Mouse (Mus musculus) midbrain, embryonic 15.5 days (tissue): ENCODE measurements around the gene Araf. TPM values are rescaled to one million over a fixed set of nuclear protein-coding genes. Genes with fewer than 3 reads are reported as not detected.

Experiments used
- ATAC-seq: fragments of 200-750 bp; cut with Nextera tagmentation; replicated peaks from 2 replicates; pipeline ENCODE4 v1.8.0; 2017; ENCODE audit warnings: moderate TSS enrichment
- H3K27ac ChIP-seq: fragments of 300-500 bp; sonication (generic); 2 replicates; pipeline ENCODE4 v1.5.1; 2015; ENCODE audit warnings: mild to moderate bottlenecking, inconsistent platforms
- H3K27me3 ChIP-seq: fragments of 300-500 bp; sonication (generic); replicated peaks from 2 replicates; pipeline ENCODE4 v1.6.1; 2015; ENCODE audit warnings: inconsistent platforms
- H3K36me3 ChIP-seq: fragments of 300-500 bp; sonication (generic); replicated peaks from 2 replicates; pipeline ENCODE4 v1.6.1; 2015; ENCODE audit warnings: inconsistent platforms
- H3K4me1 ChIP-seq: fragments of 300-500 bp; sonication (generic); 2 replicates; pipeline ENCODE4 v1.6.1; 2015; ENCODE audit warnings: inconsistent platforms
- H3K4me2 ChIP-seq: fragments of 300-500 bp; sonication (generic); 2 replicates; pipeline ENCODE4 v1.6.1; 2015; ENCODE audit warnings: inconsistent platforms, mild to moderate bottlenecking, moderate library complexity
- H3K4me3 ChIP-seq: fragments of 300-500 bp; sonication (generic); 2 replicates; pipeline ENCODE4 v1.5.1; 2015; ENCODE audit warnings: mild to moderate bottlenecking, inconsistent platforms
- H3K9ac ChIP-seq: fragments of 300-500 bp; sonication (generic); 2 replicates; pipeline ENCODE4 v1.6.1; 2015; ENCODE audit warnings: mild to moderate bottlenecking, inconsistent platforms
- H3K9me3 ChIP-seq: fragments of 300-500 bp; sonication (generic); 2 replicates; pipeline ENCODE4 v1.6.1; 2016; ENCODE audit warnings: inconsistent platforms
- WGBS: fragments of 180-500 bp; shearing (Covaris S2); methylation state at CpG from one replicate; pipeline ENCODE4 v1.1.7; 2015; ENCODE audit warnings: mixed read lengths; 5-methylcytosine and 5-hydroxymethylcytosine counted together
- polyA plus RNA-seq: library from polyadenylated mRNA; unstranded; fragments of >200 nt; fragmentation: Nextera tagmentation; extraction: Ambion mirVana; gene quantifications from 2 replicates; pipeline ENCODE4 v1.2.1, GENCODE M21; 2015

Gene Araf
- polyA plus RNA-seq = 365 and 380 TPM in 2 replicates

DNA sequence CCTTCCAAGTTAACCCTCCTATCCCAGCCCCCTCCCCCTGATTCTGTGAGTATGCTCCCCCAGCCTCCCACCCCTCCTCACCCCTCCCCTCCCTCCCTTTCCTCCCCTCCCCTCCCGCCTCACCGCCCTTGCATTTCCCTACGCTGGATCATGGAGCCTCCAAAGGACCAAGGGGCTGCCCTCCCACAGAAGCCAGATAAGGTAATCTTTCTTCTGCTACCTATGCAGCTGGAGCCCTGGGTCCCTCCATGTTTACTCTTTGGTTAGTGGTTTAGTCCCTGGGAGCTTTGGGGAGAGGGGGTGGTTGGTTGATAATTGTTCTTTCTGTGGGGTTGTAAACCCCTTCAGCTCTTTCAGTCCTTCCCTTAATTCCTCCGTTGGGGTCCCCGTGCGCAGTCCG, at the start of gene Araf:
Gene Araf (plus strand): TSS at position 134 of the 400 bp plus-strand sequence.
- 33% methylated on average over 6 of the region's 7 CpGs for WGBS
- Histone ChIP-seq H3K36me3 (no peaks in the 10 kb centered on the region), H3K4me3 (peak within 1 kb of the TSS; percentile 46), H3K4me1 (no peaks in the 10 kb centered on the region), H3K27me3 (no peaks in the 10 kb centered on the region), H3K9me3 (no peaks in the 10 kb centered on the region), H3K9ac (peak within 1 kb of the TSS; percentile 55), H3K4me2 (peak within 1 kb of the TSS; percentile 51), H3K27ac (peak within 1 kb of the TSS; percentile 94)
- ATAC-seq = peak; percentile 78

DNA sequence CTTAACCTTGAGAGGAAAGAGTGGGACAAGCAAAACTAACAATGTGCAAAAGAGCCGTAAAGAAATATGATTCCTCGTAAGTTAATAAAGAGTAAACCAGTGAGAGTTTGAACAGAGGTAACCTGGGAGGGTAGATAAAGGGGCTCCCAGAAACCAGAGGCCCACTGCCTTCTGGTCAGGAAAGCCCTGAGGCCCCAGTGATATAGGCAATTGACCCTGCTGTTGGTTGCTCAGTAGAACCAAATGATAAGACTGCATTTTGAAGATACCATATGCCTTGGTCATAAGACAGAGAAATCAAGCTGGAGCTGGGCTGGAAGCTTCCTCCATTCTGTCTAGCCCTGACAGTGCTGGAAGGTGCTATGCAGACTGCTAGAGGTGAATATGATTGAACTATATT, 48.8 kb upstream of the Araf start:
- Histone ChIP-seq H3K9ac (no peak overlapping the region), H3K4me3 (no peak overlapping the region), H3K27me3 (no peaks in the 10 kb centered on the region), H3K9me3 (no peaks in the 10 kb centered on the region), H3K27ac (no peak overlapping the region), H3K4me2 (no peak overlapping the region), H3K4me1 (no peaks in the 10 kb centered on the region), H3K36me3 (no peaks in the 10 kb centered on the region)
- WGBS = 92% methylated on average over 2 of the region's 2 CpGs
- no peak for ATAC-seq

DNA sequence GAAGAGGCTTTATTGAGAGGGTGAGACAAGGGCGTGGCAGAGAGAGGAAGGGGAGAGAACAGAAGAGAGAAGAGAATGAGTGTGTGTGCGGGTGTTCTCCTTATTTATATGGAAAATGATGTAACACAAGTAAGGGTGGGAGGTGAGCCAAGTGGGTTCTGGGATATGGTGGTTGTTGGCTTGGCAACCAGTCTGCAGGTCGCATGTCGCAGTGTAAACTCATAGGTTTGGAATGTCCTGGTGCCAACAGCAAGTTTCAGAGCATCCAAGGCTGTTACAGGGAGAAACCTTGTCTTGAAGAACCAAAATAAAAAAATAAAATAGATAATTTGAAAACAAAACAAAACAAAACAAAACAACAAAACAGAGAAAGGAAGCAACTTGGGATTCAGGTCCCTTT, 36.4 kb upstream of the Araf start:
- Histone ChIP-seq H3K27ac (no peak overlapping the region), H3K4me1 (no peaks in the 10 kb centered on the region), H3K9ac (no peak overlapping the region), H3K9me3 (no peaks in the 10 kb centered on the region), H3K27me3 (no peaks in the 10 kb centered on the region), H3K4me3 (no peak overlapping the region), H3K4me2 (no peak overlapping the region), H3K36me3 (no peaks in the 10 kb centered on the region)
- WGBS = 86% methylated on average over 4 of the region's 4 CpGs
- ATAC-seq = no peak

DNA sequence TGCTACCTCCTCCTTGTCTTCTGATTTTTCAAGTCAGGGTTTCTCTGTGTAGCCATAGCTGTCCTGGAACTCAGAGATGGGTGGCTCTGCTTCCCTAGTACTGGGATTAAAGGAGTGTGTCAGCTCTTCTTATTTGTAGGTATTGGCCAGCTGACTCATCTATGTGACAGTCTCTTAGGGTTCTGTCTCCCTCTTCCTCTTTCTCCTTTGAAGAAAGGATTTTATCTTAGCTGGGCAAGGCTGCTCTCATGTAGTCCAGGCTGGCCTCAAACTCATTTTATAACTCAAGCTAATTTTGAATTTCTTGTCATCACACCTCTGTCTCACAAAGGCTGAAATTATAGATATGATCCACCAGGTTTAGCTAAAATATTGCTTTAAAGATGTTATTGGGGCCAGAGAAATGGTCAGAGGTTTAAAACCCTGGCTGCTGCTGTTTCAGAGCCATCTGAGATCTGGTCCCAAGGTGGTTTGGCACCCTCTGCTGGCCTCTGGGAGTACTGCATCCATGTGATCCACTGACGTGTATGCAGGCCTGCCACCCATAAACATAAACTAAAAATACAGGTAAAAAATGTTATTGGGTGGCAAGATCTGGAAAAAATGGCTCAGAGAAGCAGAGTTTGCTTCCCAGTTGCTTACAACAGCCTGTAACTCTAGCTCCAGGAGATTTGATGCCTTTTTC, 26.8 kb upstream of the Araf start:
- ATAC-seq = peak; percentile 75; the same call in 1 of the 2 replicates
- WGBS = 16% methylated on average over 1 of the region's 1 CpGs

DNA sequence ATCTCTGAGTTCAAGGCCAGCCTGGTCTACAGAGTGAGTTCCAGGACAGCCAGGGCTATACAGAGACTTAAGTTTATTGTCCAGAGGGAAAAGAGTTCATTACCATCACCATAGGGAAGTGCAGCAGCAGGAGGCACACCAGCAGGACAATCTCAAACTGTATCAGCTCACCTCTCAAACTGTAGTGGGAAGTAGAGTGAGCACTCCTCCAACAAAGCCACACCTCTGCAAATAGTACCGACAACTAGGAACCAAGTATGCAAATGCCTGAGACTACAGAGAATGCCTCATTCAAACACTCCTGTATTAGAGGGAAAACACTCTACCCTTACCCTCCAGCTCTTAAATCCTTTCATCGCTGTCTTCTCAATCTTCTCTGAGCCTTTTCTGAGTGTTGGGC, 25.9 kb upstream of the Araf start:
- Histone ChIP-seq H3K9me3 (no peaks in the 10 kb centered on the region), H3K4me3 (no peak overlapping the region), H3K4me1 (no peaks in the 10 kb centered on the region), H3K9ac (no peak overlapping the region), H3K4me2 (no peak overlapping the region), H3K36me3 (no peaks in the 10 kb centered on the region), H3K27ac (no peak overlapping the region), H3K27me3 (no peaks in the 10 kb centered on the region)
- WGBS = 63% methylated on average over 2 of the region's 2 CpGs
- ATAC-seq = no peak

More for the DNA sequence above, 26.8 kb upstream of the Araf start:
- Histone ChIP-seq H3K36me3 (no peaks in the 10 kb centered on the region), H3K4me2 (no peak overlapping the region), H3K9ac (no peak overlapping the region), H3K4me3 (no peak overlapping the region), H3K27ac (no peak overlapping the region), H3K9me3 (no peaks in the 10 kb centered on the region), H3K4me1 (no peaks in the 10 kb centered on the region), H3K27me3 (no peaks in the 10 kb centered on the region)

DNA sequence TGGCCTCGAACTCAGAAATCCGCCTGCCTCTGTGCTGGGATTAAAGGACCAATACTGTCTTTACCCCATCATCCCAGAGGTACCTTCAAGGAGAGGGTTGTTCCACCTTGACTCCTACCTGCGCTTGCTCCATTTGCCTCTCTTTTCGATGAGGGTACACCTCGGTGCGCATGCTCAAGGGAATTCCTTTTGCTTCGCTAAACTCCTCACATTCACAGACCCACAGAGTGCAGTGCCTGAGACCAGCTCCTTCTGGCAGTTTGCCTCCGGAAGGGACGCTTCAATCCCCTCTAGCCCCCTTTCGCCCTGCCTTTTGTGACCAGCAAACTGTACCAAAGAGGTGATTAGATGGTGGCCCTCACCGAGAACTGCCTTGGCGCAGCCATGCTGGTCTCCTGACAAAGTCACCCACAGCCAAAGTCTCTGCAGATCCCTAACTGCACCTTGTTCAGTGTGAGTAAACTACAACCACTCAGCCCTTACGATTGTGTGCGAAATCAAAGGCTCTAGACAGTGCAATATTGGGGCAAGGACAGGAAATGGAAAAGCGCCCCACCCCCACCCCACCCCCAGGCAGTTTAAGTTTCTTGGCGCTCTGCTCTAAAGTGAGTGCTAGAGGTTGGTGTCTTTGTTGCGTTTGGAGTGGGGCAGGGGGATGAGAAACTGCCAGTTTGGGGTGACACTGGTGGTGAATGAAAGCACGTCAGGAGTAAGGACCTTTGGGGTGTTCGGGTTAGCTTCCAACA, 22.2 kb upstream of the Araf start:
- no peaks in the 10 kb centered on the region for H3K27me3 ChIP-seq
- 61% methylated on average over 19 of the region's 19 CpGs for WGBS
- H3K4me3 ChIP-seq = no peak overlapping the region
- no peaks in the 10 kb centered on the region for H3K36me3 ChIP-seq
- no peak overlapping the region for H3K4me2 ChIP-seq
- no peak overlapping the region for H3K27ac ChIP-seq
- H3K4me1 ChIP-seq = no peaks in the 10 kb centered on the region
- H3K9ac ChIP-seq = no peak overlapping the region
- H3K9me3 ChIP-seq = no peaks in the 10 kb centered on the region
- ATAC-seq = no peak

DNA sequence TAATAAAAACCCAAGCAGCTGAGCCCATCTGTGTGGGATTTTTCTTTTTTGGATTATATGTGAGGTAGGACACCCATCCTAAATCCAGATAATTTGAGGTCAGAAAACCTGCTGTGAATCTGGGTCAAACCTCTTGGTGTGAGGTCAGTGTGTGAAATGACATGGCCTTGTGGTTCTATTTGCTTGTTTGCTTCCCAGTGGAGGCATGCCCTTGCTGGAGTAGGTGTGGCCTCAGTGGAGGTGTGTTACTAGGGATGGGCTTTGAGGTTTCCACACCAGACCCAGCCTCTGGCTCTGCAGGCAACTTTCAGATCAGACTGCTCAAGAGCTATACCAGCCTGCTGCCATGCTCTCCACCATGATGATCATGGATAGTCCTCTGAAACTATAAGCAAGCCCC, 20.0 kb upstream of the Araf start:
- Histone ChIP-seq H3K27ac (no peak overlapping the region), H3K27me3 (no peaks in the 10 kb centered on the region), H3K4me1 (no peaks in the 10 kb centered on the region), H3K9ac (no peak overlapping the region), H3K9me3 (no peaks in the 10 kb centered on the region), H3K36me3 (no peaks in the 10 kb centered on the region), H3K4me2 (no peak overlapping the region), H3K4me3 (no peak overlapping the region)
- ATAC-seq = no peak

DNA sequence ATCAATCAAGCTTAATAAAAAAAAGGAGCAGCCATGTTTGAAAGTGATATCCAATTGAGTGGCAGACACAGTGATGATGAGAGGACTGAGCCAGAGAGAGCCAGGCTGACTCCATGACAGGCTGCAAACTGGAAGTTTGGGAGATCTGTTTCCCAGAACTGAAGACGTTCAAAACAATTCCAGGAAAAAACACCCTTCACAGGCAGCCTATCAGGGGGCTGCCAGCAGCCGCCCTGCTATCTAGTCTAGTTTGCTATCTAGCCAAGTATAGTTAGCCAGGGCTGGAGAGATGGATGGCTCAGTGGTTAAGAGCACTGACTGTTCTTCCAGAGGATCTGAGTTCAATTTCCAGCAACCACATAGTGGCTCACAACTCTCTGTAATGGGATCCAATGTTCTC, 10.3 kb upstream of the Araf start:
- Histone ChIP-seq H3K9ac (no peak overlapping the region), H3K27me3 (no peaks in the 10 kb centered on the region), H3K9me3 (no peaks in the 10 kb centered on the region), H3K27ac (no peak overlapping the region), H3K4me3 (no peak overlapping the region), H3K4me1 (no peaks in the 10 kb centered on the region), H3K36me3 (no peaks in the 10 kb centered on the region), H3K4me2 (no peak overlapping the region)
- 80% methylated on average over 2 of the region's 2 CpGs for WGBS
- ATAC-seq = no peak

DNA sequence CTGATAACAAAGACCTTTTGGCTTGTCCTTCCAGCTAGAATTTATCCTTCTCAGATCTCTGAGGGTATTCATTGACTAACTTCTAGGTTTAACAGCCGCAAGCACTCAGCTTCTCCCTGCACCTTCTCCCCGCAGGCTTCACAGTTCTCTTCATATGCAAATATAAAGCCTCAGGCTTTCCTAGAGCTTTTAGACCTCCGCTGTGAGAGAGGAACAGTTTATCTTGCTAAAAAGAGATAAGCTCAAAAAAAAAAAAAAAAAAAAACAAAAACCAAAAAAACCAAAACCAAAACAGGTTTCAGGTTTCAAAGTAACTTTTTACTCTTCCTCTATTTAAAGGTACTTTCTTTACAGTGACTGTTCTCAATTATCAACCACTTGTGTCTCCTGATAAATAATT, 5.2 kb upstream of the Araf start:
- H3K4me1 ChIP-seq = no peaks in the 10 kb centered on the region
- no peak overlapping the region for H3K27ac ChIP-seq
- no peak overlapping the region for H3K4me2 ChIP-seq
- H3K36me3 ChIP-seq = no peaks in the 10 kb centered on the region
- H3K9me3 ChIP-seq = no peaks in the 10 kb centered on the region
- no peak overlapping the region for H3K4me3 ChIP-seq
- ATAC-seq = no peak
- H3K9ac ChIP-seq = no peak overlapping the region
- H3K27me3 ChIP-seq = no peaks in the 10 kb centered on the region
- 25% methylated on average over 3 of the region's 3 CpGs for WGBS

DNA sequence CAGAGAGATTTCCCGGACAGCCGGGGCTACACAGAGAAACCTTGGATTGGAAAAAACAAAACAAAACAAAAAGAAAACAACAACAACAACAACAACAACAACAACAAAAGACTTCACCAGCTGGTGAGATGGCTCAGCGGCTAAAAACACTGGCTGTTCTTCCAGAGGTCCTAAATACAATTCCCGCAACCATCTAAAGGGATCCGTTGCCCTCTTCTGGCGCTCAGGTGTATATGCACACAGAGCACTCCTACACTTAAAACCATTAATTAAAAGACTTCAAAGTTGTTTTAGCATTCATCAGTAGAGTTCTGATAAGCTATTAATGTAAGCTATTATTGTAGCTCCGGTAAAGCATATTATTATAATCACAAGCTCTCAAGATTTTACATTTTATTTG, 4.4 kb upstream of the Araf start:
- no peaks in the 10 kb centered on the region for H3K36me3 ChIP-seq
- H3K4me2 ChIP-seq = no peak overlapping the region
- ATAC-seq = no peak
- H3K9ac ChIP-seq = no peak overlapping the region
- H3K27me3 ChIP-seq = no peaks in the 10 kb centered on the region
- H3K9me3 ChIP-seq = no peaks in the 10 kb centered on the region
- H3K4me1 ChIP-seq = no peaks in the 10 kb centered on the region
- H3K27ac ChIP-seq = no peak overlapping the region
- H3K4me3 ChIP-seq = no peak overlapping the region
- 57% methylated on average over 7 of the region's 7 CpGs for WGBS

DNA sequence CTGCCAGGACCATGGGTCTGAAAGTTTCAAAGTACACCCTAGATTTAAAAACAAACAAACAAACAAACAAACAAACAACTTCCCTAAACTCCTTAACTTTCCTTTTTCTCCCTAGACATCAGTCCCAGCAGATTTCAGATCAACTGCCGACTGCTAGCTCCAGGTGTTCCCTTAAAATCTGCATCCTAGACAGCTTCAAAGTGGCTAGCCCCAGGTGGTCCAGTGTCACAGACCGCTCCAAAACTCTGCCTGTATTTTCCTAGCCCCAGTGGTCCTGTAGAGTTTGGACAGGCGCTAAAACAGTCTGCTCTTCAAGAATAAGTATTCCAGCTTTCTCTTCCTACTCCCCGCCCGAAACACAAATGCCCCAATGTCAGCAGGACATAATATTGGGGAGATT, 3.4 kb upstream of the Araf start:
- Histone ChIP-seq H3K4me1 (no peaks in the 10 kb centered on the region), H3K9ac (no peak overlapping the region), H3K4me3 (no peak overlapping the region), H3K36me3 (no peaks in the 10 kb centered on the region), H3K9me3 (no peaks in the 10 kb centered on the region), H3K27me3 (no peaks in the 10 kb centered on the region), H3K4me2 (no peak overlapping the region), H3K27ac (no peak overlapping the region)
- no peak for ATAC-seq
- 38% methylated on average over 5 of the region's 5 CpGs for WGBS

DNA sequence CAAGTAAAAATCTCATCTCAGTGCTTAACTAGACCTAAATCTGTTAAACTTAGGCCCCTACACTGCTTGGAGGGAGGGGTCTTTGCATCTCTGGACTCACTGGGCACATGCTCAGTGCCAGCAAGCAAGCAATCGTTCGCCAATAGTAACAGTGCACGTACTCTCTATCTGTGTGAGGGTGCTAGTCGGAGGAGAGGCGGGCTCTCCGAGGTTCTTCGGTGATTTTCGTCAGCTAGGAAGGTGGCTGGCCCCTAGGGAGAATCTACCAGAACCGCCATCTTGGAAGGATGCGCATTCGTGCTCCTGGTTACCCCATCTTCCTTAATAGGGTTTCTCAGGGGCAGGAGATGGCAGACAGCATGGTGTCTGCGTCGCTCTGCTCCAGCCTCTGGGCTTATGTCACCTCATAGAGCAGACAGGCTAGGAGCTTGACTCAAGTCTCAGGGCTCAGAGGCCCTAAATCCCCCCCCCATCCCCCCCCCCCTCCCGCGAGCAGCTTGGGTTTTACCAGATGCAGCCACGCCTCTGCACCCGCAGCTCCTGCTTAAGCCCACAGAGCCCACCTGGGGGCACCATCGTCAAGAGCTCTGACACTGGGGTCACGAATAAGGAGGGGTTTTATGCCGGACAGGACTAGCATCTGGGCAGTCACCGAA, 655 bp downstream of the Araf start:
- peak overlapping the region; percentile 94 for H3K27ac ChIP-seq
- ATAC-seq = peak; percentile 99
- H3K27me3 ChIP-seq = no peaks in the 10 kb centered on the region
- WGBS = 27% methylated on average over 18 of the region's 21 CpGs
- no peaks in the 10 kb centered on the region for H3K36me3 ChIP-seq
- H3K4me3 ChIP-seq = peak overlapping the region; percentile 46
- peak overlapping the region; percentile 55 for H3K9ac ChIP-seq
- H3K4me1 ChIP-seq = no peaks in the 10 kb centered on the region
- peak overlapping the region; percentile 51 for H3K4me2 ChIP-seq
- no peaks in the 10 kb centered on the region for H3K9me3 ChIP-seq
